Mouse (Mus musculus) bone marrow, adult 2 months (tissue): ENCODE measurements around the gene Mfsd5.
A peak's percentile ranks its signal among the peaks of the same experiment; 100 is the strongest.

ENCODE experiments used
- CTCF ChIP-seq: fragments of 200-500 bp; IDR thresholded peaks from 2 replicates; pipeline ENCODE4 v1.5.1; 2011; ENCODE audit warnings: low read length, control low read depth; ENCODE audit not compliant: control insufficient read depth, insufficient read depth
- POLR2A ChIP-seq: fragments of 200-500 bp; IDR thresholded peaks from 2 replicates; pipeline ENCODE4 v1.6.1; 2011; ENCODE audit warnings: low read depth, mild to moderate bottlenecking, control low read depth, low read length, borderline replicate concordance; ENCODE audit not compliant: control insufficient read depth

GRCm38 (mm10) chr15:102279092-102279782, at the start of gene Mfsd5:
- peak; percentile 79 for TF ChIP-seq POLR2A
- TF ChIP-seq CTCF: 0 out of 2 replicates have a peak, but pooled peaks have one; percentile 5
